Mouse (Mus musculus) liver, embryonic 14 days (tissue): ENCODE data around the gene Mup21. TPM values are rescaled to one million over a fixed set of nuclear protein-coding genes. Genes with fewer than 3 reads are reported as not detected.

ENCODE experiments used
- polyA plus RNA-seq: library from polyadenylated mRNA; depleted of rRNA; stranded (reverse); fragments of >200 nt; gene quantifications from 2 replicates; pipeline ENCODE4 v1.2.3, GENCODE M21; 2012; rRNA removed

Gene Mup21
- not detected in 2 replicates for polyA plus RNA-seq

GRCm38 (mm10) chr4:62150811-62151210 is at the start of gene Mup21:
TSS of gene Mup21 (minus strand) at chr4:62150863.

Other genes with a start within 250 kb of the Mup21 start
- gene Mup20, start 96.7 kb downstream of the Mup21 start, polyA plus RNA-seq: 0.05 TPM in 1 of 2 replicates, not detected in the other
- gene Mup3, start 63.5 kb downstream of the Mup21 start, polyA plus RNA-seq: not detected in 2 replicates
- 0.27 and 0.30 TPM in 2 replicates for gene Zfp37, start 80.2 kb upstream of the Mup21 start, polyA plus RNA-seq
- gene Slc31a2, start 111.7 kb upstream of the Mup21 start, polyA plus RNA-seq: 3.6 and 4.4 TPM in 2 replicates
- gene Fkbp15, start 209.7 kb upstream of the Mup21 start, polyA plus RNA-seq: 9.3 and 10.7 TPM in 2 replicates
- gene Slc31a1, start 209.9 kb upstream of the Mup21 start, polyA plus RNA-seq: 22.1 and 26.2 TPM in 2 replicates